Mouse (Mus musculus) lung, embryonic 14.5 days (tissue): ENCODE results near the gene Thbs1. TPM values are rescaled to one million over a fixed set of nuclear protein-coding genes. Genes with fewer than 3 reads are reported as not detected.

Experiments used
- ATAC-seq: fragments of 200-750 bp; cut with Nextera tagmentation; 2 replicates; pipeline ENCODE4 v1.8.0; 2017; ENCODE audit warnings: mild to moderate bottlenecking, moderate TSS enrichment, moderate library complexity; ENCODE audit not compliant: insufficient read depth
- DNase-seq: peaks from one replicate; pipeline ENCODE4 v3.0.0-alpha.2; 2015
- H3K27ac ChIP-seq: fragments of 300-500 bp; sonication (generic); 2 replicates; pipeline ENCODE4 v1.5.1; 2014; ENCODE audit warnings: low read depth, mild to moderate bottlenecking, moderate library complexity
- H3K27me3 ChIP-seq: fragments of 300-500 bp; sonication (generic); 2 replicates; pipeline ENCODE4 v1.6.1; 2014; ENCODE audit warnings: low read length, control low read depth; ENCODE audit not compliant: insufficient read depth
- H3K36me3 ChIP-seq: fragments of 300-500 bp; sonication (generic); 2 replicates; pipeline ENCODE4 v1.6.1; 2014; ENCODE audit warnings: control low read depth; ENCODE audit not compliant: insufficient read depth
- H3K4me1 ChIP-seq: fragments of 300-500 bp; sonication (generic); 2 replicates; pipeline ENCODE4 v1.6.1; 2014; ENCODE audit warnings: antibody characterized with exemption, control low read depth; ENCODE audit not compliant: insufficient read depth
- H3K4me2 ChIP-seq: fragments of 300-500 bp; sonication (generic); 2 replicates; pipeline ENCODE4 v1.6.1; 2014; ENCODE audit warnings: mild to moderate bottlenecking
- H3K4me3 ChIP-seq: fragments of 300-500 bp; sonication (generic); 2 replicates; pipeline ENCODE4 v1.5.1; 2014; ENCODE audit warnings: low read depth, low read length
- H3K9ac ChIP-seq: fragments of 300-500 bp; sonication (generic); 2 replicates; pipeline ENCODE4 v1.6.1; 2014
- H3K9me3 ChIP-seq: fragments of 300-500 bp; sonication (generic); 2 replicates; pipeline ENCODE4 v1.6.1; 2016; ENCODE audit warnings: low read depth, low read length, control low read depth
- CTCF ChIP-seq: IDR thresholded peaks from 2 replicates; pipeline ENCODE4 v1.5.1; 2016; ENCODE audit warnings: antibody characterized with exemption, low read depth
- WGBS: fragments of 180-500 bp; shearing (Covaris S2); extraction: QIAGEN DNeasy Blood & Tissue Kit; methylation state at CpG from one replicate; pipeline ENCODE4 v1.1.7; 2014; 5-methylcytosine and 5-hydroxymethylcytosine counted together
- polyA plus RNA-seq: library from polyadenylated mRNA; unstranded; fragments of >200 nt; fragmentation: Nextera tagmentation; extraction: Ambion mirVana; gene quantifications from 2 replicates; pipeline ENCODE4 v1.2.1, GENCODE M21; 2014

Gene Thbs1
- polyA plus RNA-seq, 1 experiment from 2014 or later = 287 TPM

DNA sequence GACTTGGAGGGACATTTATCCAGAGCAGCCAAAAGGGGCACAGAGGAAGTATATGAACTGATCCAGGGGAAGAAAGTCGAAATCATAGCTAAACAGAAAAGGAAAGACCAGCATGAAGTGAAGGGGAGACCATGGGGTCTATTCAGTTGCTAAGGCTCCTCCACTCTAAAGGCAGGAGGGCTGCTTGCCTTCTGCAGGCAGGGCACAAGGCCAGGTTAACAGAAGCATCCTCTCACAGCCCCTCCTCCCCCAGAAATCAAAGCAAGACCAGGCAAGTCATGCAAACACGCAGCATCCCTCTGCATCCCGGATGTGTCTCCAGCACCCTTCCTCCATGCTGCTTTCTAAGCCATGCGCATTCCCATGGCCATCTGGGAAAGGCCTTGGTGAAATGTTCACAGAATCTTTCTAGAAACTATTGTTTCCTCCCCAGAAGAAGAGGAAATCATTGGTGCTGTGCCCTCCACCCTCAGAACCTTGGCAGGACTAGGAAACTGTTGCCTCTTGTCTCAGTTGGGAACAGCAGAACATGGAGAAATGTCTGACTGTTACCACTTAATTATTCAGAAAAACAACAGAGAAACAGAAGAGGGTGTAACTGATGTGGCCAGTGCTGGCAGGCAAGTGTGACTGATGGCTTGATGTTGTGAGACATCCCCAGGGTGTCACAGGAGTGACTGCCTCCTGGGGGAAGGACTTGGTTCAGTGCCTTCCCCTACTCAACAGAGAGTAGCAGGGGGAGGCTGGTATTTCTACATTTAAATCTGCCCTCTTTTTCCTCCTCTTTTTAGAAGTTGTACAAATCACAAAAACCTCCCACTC lies 36.9 kb downstream of the Thbs1 start:
- Histone ChIP-seq H3K36me3 (no peaks in the 10 kb centered on the region), H3K27ac (no peak overlapping the region)

DNA sequence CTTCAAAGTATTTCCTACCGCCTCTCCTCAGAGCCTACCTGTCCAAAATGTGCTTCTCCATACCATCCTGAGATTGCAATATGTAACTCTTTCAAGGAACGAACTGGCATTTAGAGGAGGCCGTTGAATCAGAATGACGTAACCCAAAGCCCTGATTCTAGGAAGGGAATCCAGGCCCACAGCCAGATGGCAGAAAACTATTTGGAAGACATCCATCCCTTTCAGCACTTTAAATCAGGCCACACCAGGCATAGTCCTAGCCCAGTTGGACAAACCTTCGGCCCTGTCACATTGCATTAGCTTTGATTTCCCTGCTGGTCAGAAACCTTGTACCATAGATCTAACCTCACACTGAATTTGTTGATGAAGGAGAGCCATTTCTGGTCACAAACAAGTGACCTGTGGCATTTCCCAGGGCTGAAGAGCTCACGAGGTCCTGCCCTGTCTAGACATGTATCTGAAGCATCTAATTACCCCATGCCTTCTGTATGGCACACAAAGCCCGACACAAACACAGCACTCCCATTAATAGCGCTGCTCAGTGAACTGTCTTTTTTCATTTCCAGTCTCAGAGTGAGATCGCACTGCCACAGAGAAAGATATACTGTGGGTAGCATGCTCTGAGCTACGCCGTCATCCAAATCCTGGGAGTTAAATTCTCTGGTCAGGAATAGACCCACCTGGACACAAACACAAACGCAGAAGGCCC lies 38.3 kb downstream of the Thbs1 start:
- DNase-seq (peak; percentile 89), ATAC-seq (peak; percentile 75)

More for the DNA sequence above, 36.9 kb downstream of the Thbs1 start:
- DNase-seq = peak; percentile 49
- Histone ChIP-seq H3K27me3 (no peaks in the 10 kb centered on the region), H3K9me3 (no peaks in the 10 kb centered on the region), H3K4me3 (no peak overlapping the region), H3K9ac (no peak overlapping the region), H3K4me1 (peaks cover 13% of the 10 kb centered on the region), H3K4me2 (no peak overlapping the region)
- 61% methylated on average over 4 of the region's 4 CpGs for WGBS
- 0 out of 2 replicates have a peak, but pooled peaks have one; percentile 50 for ATAC-seq
- no peak for TF ChIP-seq CTCF

DNA sequence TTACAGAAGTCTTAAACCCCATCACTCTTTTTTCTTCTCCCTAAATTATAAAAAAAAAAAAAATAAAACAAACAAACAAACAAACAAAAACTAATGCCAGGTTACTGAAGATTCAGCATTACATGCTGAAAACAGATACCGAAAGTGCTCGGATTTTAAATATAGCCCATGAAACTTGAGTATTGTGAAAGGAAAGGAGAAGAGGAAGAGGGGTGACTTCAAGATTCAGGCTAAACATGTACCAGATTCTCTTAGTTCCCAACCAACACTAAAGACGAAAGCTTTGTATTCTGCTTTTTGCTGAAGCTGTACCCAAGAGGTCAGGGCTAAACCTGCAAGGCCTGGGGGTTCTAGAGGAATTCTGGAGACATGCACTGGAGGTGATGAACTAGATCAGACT lies 46.4 kb downstream of the Thbs1 start:
- H3K4me2 ChIP-seq = no peak overlapping the region
- H3K4me3 ChIP-seq = no peak overlapping the region
- no peak overlapping the region for H3K9ac ChIP-seq
- H3K27ac ChIP-seq = no peak overlapping the region
- no peaks in the 10 kb centered on the region for H3K36me3 ChIP-seq
- ATAC-seq (no peak), DNase-seq (no peak)
- 87% methylated on average over 3 of the region's 3 CpGs for WGBS
- no peak for TF ChIP-seq CTCF
- H3K4me1 ChIP-seq = peaks cover 4% of the 10 kb centered on the region; the same call in 1 of the 2 replicates
- H3K9me3 ChIP-seq = no peaks in the 10 kb centered on the region
- no peaks in the 10 kb centered on the region for H3K27me3 ChIP-seq

More for the DNA sequence above, 38.3 kb downstream of the Thbs1 start:
- Histone ChIP-seq H3K4me3 (no peak overlapping the region), H3K4me1 (peaks cover 13% of the 10 kb centered on the region), H3K36me3 (no peaks in the 10 kb centered on the region), H3K9ac (no peak overlapping the region), H3K9me3 (no peaks in the 10 kb centered on the region), H3K27me3 (no peaks in the 10 kb centered on the region), H3K4me2 (no peak overlapping the region), H3K27ac (0 out of 2 replicates have a peak overlapping the region, but pooled peaks have one; percentile 30)
- no peak for TF ChIP-seq CTCF
- 62% methylated on average over 12 of the region's 12 CpGs for WGBS

DNA sequence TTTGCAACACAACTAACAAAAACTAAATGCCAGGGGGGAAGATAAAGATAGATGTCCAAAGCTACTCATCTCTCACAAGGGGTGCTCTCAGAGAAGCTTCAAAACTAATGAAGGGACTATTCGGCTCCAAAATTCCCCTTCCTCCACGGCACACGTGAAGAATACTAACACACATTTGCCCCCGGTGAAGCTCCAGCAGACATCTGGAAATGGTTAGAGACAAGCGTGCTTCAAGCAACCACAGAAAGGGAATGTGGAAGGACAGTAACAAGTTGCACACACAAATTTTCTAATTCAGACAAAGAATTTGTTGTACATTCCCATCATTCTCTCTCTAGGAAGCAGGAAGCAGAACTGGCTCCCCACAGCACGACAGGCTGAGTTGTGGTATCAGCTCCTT lies 47.5 kb downstream of the Thbs1 start:
- Histone ChIP-seq H3K9me3 (no peaks in the 10 kb centered on the region), H3K4me1 (peaks cover 4% of the 10 kb centered on the region; the same call in 1 of the 2 replicates), H3K27ac (no peak overlapping the region), H3K4me2 (no peak overlapping the region), H3K27me3 (no peaks in the 10 kb centered on the region), H3K4me3 (no peak overlapping the region), H3K36me3 (no peaks in the 10 kb centered on the region), H3K9ac (no peak overlapping the region)
- 38% methylated on average over 6 of the region's 6 CpGs for WGBS
- DNase-seq (no peak), ATAC-seq (no peak)
- TF ChIP-seq CTCF = no peak

DNA sequence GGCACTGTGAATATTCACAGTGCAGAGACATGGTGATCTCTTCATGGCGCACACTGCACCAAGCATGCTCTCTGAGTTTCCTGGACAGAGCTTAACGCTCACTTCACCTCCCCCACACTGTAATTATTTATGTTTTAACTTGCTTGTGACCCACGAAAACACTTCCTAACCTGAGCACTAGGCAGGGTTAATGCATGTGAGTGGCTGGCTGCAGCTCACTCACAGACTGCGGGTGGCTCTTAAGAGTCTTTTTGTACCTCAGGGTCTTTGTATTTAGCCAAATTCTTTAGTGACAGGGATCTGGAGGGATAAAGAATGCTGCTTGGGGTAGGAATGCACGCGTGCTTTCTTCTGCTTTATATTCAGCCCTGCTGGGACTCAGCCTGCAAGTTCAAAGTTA lies 48.9 kb downstream of the Thbs1 start:
- ATAC-seq (0 out of 2 replicates have a peak, but pooled peaks have one; percentile 28), DNase-seq (peak; percentile 31)
- H3K27ac ChIP-seq = no peak overlapping the region; the same call in 1 of the 2 replicates
- H3K4me1 ChIP-seq = peaks cover 4% of the 10 kb centered on the region; the same call in 1 of the 2 replicates
- H3K4me2 ChIP-seq = no peak overlapping the region
- no peaks in the 10 kb centered on the region for H3K36me3 ChIP-seq
- no peak overlapping the region for H3K9ac ChIP-seq
- H3K27me3 ChIP-seq = no peaks in the 10 kb centered on the region
- TF ChIP-seq CTCF = no peak
- H3K9me3 ChIP-seq = no peaks in the 10 kb centered on the region
- 11% methylated on average over 6 of the region's 6 CpGs for WGBS
- H3K4me3 ChIP-seq = no peak overlapping the region

DNA sequence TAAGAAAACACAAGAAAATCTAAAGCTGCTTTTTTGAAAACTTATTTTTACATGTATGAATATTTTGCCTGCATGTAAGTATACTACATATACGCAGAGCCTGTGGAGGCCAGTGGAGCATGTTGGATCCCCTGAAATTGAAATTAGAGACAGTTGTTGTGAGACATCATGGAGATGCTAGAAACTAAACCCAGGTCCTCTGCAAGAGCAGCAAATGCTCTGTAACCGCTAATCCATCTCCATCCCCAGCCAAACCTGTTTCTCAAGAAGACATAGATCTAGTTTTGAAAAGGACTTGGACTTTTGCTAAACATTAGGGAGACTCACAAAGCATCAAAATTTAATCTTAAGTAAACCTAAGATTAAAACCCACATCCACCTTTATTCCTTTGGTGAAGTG lies 49.3 kb downstream of the Thbs1 start:
- WGBS = 72% methylated on average over 2 of the region's 2 CpGs
- ATAC-seq = no peak
- DNase-seq = no peak
- Histone ChIP-seq H3K9ac (no peak overlapping the region), H3K27ac (no peak overlapping the region; the same call in 1 of the 2 replicates), H3K27me3 (no peaks in the 10 kb centered on the region), H3K4me1 (peaks cover 4% of the 10 kb centered on the region; the same call in 1 of the 2 replicates), H3K4me2 (no peak overlapping the region), H3K4me3 (no peak overlapping the region), H3K9me3 (no peaks in the 10 kb centered on the region), H3K36me3 (no peaks in the 10 kb centered on the region)
- TF ChIP-seq CTCF = no peak

DNA sequence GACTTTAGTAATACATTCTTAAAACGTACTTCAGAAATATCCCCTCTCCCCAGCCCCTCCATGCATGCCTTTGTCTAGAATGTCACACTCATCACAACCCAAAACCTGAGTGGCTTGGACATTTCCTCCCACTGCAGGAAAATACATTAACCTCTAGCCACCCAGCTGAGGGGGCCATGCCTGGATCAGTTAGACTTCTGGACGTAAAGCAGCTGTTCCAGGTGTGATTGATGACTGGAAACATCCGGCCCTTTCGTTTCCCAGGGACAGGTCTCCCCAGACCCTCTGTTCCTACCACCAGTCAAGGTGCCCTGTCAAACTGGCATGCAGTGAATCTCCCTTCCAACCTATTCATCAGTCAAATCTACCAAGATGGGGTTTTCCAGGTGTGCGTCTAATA lies 50.8 kb downstream of the Thbs1 start:
- TF ChIP-seq CTCF = no peak
- Histone ChIP-seq H3K36me3 (no peaks in the 10 kb centered on the region), H3K27me3 (no peaks in the 10 kb centered on the region), H3K4me2 (no peak overlapping the region), H3K9ac (no peak overlapping the region), H3K4me1 (peaks cover 4% of the 10 kb centered on the region; the same call in 1 of the 2 replicates), H3K27ac (no peak overlapping the region), H3K9me3 (no peaks in the 10 kb centered on the region), H3K4me3 (no peak overlapping the region)
- ATAC-seq (no peak), DNase-seq (no peak)
- 48% methylated on average over 5 of the region's 5 CpGs for whole genome bisulfite sequencing
